Mouse (Mus musculus) E14TG2a.4 (cell line): ENCODE measurements around the gene Sytl4.

ENCODE experiments used
- CTCF ChIP-seq: conservative IDR thresholded peaks from 2 replicates; pipeline ENCODE4 v1.5.1; 2014; ENCODE audit warnings: low read length
- NANOG ChIP-seq: IDR thresholded peaks from 2 replicates; pipeline ENCODE4 v1.6.1; 2014; ENCODE audit warnings: borderline replicate concordance, low read length, mixed read lengths

- TF ChIP-seq CTCF: no peak
- TF ChIP-seq NANOG: no peak
These were observed 93.5 kb downstream of the Sytl4 start for GRCm38 (mm10) chrX:133888111-133888510.
